Mouse (Mus musculus) testis, adult 2 months (tissue): ENCODE measurements around the gene Iqce. TPM values are rescaled to one million over a fixed set of nuclear protein-coding genes. Genes with fewer than 3 reads are reported as not detected.

Experiments
- H3K27ac ChIP-seq: fragments of 200-500 bp; 2 replicates; pipeline ENCODE4 v1.5.1; 2012; ENCODE audit warnings: low read depth, low read length; ENCODE audit not compliant: control insufficient read depth, insufficient read depth
- H3K27me3 ChIP-seq: fragments of 200-500 bp; 2 replicates; pipeline ENCODE4 v1.6.1; 2012; ENCODE audit warnings: mild to moderate bottlenecking, low read length, moderate library complexity; ENCODE audit not compliant: control insufficient read depth, insufficient read depth
- H3K36me3 ChIP-seq: fragments of 200-500 bp; 2 replicates; pipeline ENCODE4 v1.6.1; 2012; ENCODE audit warnings: mild to moderate bottlenecking, low read length; ENCODE audit not compliant: control insufficient read depth, insufficient read depth
- H3K4me1 ChIP-seq: fragments of 200-500 bp; 2 replicates; pipeline ENCODE4 v1.6.1; 2012; ENCODE audit warnings: low read length; ENCODE audit not compliant: control insufficient read depth, insufficient read depth
- H3K4me3 ChIP-seq: fragments of 200-500 bp; 2 replicates; pipeline ENCODE4 v1.5.1; 2012; ENCODE audit warnings: low read depth, mild to moderate bottlenecking, low read length, moderate library complexity, mixed read lengths; ENCODE audit not compliant: control insufficient read depth
- CTCF ChIP-seq: fragments of 200-500 bp; IDR thresholded peaks from 2 replicates; pipeline ENCODE4 v1.5.1; 2012; ENCODE audit warnings: low read depth, mild to moderate bottlenecking, inconsistent platforms, low read length, moderate library complexity; ENCODE audit not compliant: control insufficient read depth, insufficient read depth, insufficient replicate concordance
- POLR2A ChIP-seq: fragments of 200-500 bp; IDR thresholded peaks from 2 replicates; pipeline ENCODE4 v1.6.1; 2012; ENCODE audit warnings: low read depth, mild to moderate bottlenecking, inconsistent platforms, low read length, moderate library complexity; ENCODE audit not compliant: control insufficient read depth
- polyA plus RNA-seq: library from polyadenylated mRNA; depleted of rRNA; stranded (reverse); fragments of >200 nt; gene quantifications from 2 replicates; pipeline ENCODE4 v1.2.3, GENCODE M21; 2012; rRNA removed

Iqce gene
- polyA plus RNA-seq = 126 and 134 TPM in 2 replicates

DNA sequence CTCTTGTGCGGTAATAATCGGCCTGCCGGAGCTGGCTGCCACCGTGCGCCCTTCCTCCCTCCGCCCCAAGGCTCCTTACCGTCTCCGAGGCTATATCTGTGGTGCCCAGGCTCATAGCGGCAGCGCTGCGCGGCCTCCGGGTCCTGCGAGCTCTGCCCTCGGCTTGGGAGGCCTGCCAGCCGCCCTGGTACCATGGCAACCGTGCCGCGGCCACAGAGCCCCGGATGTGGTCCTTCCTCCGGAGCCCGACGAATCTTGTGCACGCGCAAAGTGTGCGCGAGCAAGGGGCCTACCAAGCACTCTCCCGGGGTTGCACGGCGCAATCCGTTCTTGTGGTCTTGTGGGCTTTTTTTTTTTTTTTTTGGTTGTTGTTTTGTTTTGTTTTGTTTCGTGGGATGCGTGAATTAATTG lies at the start of gene Iqce:
Gene Iqce (minus strand): TSS at position 276 of the 411 bp plus-strand sequence.
- Histone ChIP-seq H3K27ac (peak within 1 kb of the TSS; percentile 97), H3K36me3 (no peaks in the 10 kb centered on the region), H3K27me3 (no peaks in the 10 kb centered on the region), H3K4me3 (peak within 1 kb of the TSS; percentile 99), H3K4me1 (peaks cover 22% of the 10 kb centered on the region)
- TF ChIP-seq CTCF = no peak
- peak; percentile 85 for TF ChIP-seq POLR2A

DNA sequence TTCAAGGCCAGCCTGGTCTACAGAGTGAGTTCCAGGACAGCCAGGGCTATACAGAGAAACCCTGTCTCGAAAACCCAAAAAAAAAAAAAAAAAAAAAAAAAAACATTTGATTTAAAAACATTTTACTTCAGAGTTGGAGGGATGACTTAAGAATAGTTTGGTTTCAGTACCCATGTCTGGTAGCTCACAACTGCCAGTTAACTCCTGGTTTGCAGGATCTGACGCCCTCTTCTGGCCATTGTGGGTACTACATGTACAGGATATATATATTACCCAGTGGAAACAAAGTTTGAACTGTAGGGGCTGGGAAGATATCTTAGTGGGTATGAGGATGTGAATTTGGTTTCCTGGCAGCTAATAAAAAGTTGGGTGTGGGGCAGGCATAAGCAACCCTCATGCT lies 48.7 kb upstream of the Iqce start:
- no peaks in the 10 kb centered on the region; the same call in 1 of the 2 replicates for H3K4me1 ChIP-seq
- TF ChIP-seq POLR2A = no peak
- TF ChIP-seq CTCF = no peak; the same call in 1 of the 2 replicates
- no peak overlapping the region for H3K4me3 ChIP-seq

DNA sequence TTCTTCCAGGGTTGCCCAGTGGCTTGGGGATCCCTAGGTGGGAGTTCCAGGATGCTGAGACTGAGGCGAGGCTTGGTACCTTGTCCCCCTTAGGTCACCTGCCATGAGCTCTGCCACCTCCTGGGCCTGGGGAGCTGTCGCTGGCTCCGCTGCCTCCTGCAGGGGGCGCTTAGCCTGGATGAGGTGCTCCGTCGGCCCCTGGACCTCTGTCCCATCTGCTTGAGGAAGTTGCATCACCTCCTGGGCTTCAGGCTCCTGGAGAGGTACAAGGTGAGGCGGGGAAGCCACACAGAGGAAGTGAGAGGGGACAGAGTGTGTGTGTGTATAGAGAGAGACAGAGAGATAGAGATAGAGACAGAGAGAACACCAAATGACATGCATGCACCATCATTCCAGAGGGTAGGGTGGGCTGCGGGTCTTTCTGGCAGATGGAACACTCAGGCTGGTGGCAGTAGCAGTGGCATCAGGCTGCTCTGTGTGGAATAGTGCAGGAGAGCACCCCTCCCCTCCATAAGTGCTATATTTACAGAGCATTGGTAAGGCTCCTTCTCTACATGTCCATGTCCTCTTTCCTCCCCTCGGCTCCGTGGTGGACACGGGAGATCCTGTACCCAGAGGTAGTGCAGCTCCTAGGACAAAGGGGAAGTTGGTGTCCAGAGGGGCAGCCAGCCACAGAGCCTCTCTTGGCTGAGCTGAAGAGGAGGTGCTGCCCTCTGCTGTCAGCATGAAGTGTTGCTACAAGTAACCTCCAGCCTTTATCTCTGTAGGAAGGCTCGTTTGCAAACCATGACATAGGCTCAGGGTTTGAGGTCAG lies 47.1 kb upstream of the Iqce start:
- H3K4me1 ChIP-seq = no peaks in the 10 kb centered on the region; the same call in 1 of the 2 replicates
- no peak overlapping the region for H3K27ac ChIP-seq
- H3K36me3 ChIP-seq = no peaks in the 10 kb centered on the region
- no peak for TF ChIP-seq POLR2A
- TF ChIP-seq CTCF = peak; percentile 78; the same call in 1 of the 2 replicates
- H3K4me3 ChIP-seq = no peak overlapping the region
- H3K27me3 ChIP-seq = no peaks in the 10 kb centered on the region

More for the DNA sequence above, 48.7 kb upstream of the Iqce start:
- no peaks in the 10 kb centered on the region for H3K36me3 ChIP-seq
- H3K27ac ChIP-seq = no peak overlapping the region
- no peaks in the 10 kb centered on the region for H3K27me3 ChIP-seq

- H3K27ac ChIP-seq = no peak overlapping the region
These were observed 46.2 kb upstream of the Iqce start for GRCm38 (mm10) chr5:140748425-140748824.

GRCm38 (mm10) chr5:140743706-140744131 lies 41.5 kb upstream of the Iqce start:
- peaks cover 3% of the 10 kb centered on the region; the same call in 1 of the 2 replicates for H3K4me1 ChIP-seq
- no peaks in the 10 kb centered on the region for H3K36me3 ChIP-seq
- H3K4me3 ChIP-seq = no peak overlapping the region
- no peak for TF ChIP-seq POLR2A
- TF ChIP-seq CTCF = no peak
- H3K27me3 ChIP-seq = no peaks in the 10 kb centered on the region
- H3K27ac ChIP-seq = no peak overlapping the region

More at GRCm38 (mm10) chr5:140748425-140748824, 46.2 kb upstream of the Iqce start:
- H3K36me3 ChIP-seq = no peaks in the 10 kb centered on the region
- no peak overlapping the region for H3K4me3 ChIP-seq
- no peak for TF ChIP-seq POLR2A
- TF ChIP-seq CTCF = no peak
- H3K4me1 ChIP-seq = no peaks in the 10 kb centered on the region; the same call in 1 of the 2 replicates
- no peaks in the 10 kb centered on the region for H3K27me3 ChIP-seq

- no peak overlapping the region for H3K27ac ChIP-seq
- no peaks in the 10 kb centered on the region for H3K36me3 ChIP-seq
- no peak overlapping the region for H3K4me3 ChIP-seq
- peaks cover 3% of the 10 kb centered on the region; the same call in 1 of the 2 replicates for H3K4me1 ChIP-seq
- TF ChIP-seq POLR2A = no peak
- no peak for TF ChIP-seq CTCF
- no peaks in the 10 kb centered on the region for H3K27me3 ChIP-seq
These were observed 39.7 kb upstream of the Iqce start for GRCm38 (mm10) chr5:140741877-140742276.

GRCm38 (mm10) chr5:140741040-140741439 lies 38.9 kb upstream of the Iqce start:
- Histone ChIP-seq H3K27me3 (no peaks in the 10 kb centered on the region), H3K27ac (no peak overlapping the region), H3K4me1 (peaks cover 8% of the 10 kb centered on the region), H3K4me3 (no peak overlapping the region), H3K36me3 (no peaks in the 10 kb centered on the region)
- no peak for TF ChIP-seq CTCF
- TF ChIP-seq POLR2A = no peak

DNA sequence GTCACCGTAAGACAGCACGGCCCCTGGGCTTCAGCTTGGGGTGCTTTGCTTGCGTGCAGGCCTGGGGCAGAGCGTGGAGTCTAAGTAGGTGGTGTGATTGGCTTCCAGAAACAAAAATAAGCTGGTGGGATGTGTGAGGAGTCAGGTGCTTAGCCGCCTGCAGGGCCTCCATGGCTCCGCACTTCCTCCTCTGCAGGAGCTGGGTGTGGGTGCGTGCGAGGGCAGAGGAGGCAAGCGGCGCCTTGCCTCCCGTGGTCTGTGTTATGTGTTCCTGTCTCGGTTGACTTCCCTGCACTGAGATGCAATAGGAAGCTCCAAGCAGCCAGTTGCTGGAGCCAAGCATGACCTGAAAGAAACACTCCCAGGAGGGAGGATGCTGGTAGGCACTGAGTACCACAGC lies 37.6 kb upstream of the Iqce start:
- H3K36me3 ChIP-seq = no peaks in the 10 kb centered on the region
- no peak overlapping the region for H3K4me3 ChIP-seq
- TF ChIP-seq CTCF (no peak), POLR2A (no peak)
- no peaks in the 10 kb centered on the region for H3K27me3 ChIP-seq
- no peak overlapping the region for H3K27ac ChIP-seq
- H3K4me1 ChIP-seq = peaks cover 17% of the 10 kb centered on the region
